Mouse (Mus musculus): Measurements from ENCODE around the gene Casq2. TPM values are rescaled to one million over a fixed set of nuclear protein-coding genes. Genes with fewer than 3 reads are reported as not detected.
A peak's percentile ranks its signal among the peaks of the same experiment; 100 is the strongest.

Casq2 gene
- polyA plus RNA-seq (2012; fragmentation: generic; extraction: Trizol), result 482 TPM

- no peak within 1 kb of the TSS for H3ac ChIP-seq (ENCODE audit: control insufficient read depth, insufficient read length)
- H3K4me2 ChIP-seq (ENCODE audit: low read depth), result peak within 1 kb of the TSS; percentile 48
- H3K27me3 ChIP-seq (ENCODE audit: control insufficient read depth, insufficient read depth, insufficient read length), result no peaks in the 10 kb centered on the region
- peaks cover 29% of the 10 kb centered on the region for H3K79me2 ChIP-seq (ENCODE audit: control insufficient read depth, insufficient read depth)
- TF ChIP-seq USF1 (IDR thresholded peaks at IDR 0.05; ENCODE audit: low read depth), result no peak
- TF ChIP-seq SRF (IDR thresholded peaks at IDR 0.05; ENCODE audit: control insufficient read depth, insufficient read length, low read depth), result no peak
- no peak for TF ChIP-seq E2F4 (IDR thresholded peaks at IDR 0.05; ENCODE audit: insufficient read depth)
- TF ChIP-seq POLR2A (IDR thresholded peaks at IDR 0.05; ENCODE audit: insufficient read length, low read depth), result peak; percentile 54
- TF ChIP-seq POLR2AphosphoS2 (IDR thresholded peaks at IDR 0.05; ENCODE audit: insufficient read length, low read depth), result no peak
- TF ChIP-seq MAX (IDR thresholded peaks at IDR 0.05; ENCODE audit: low read depth), result no peak
- TF ChIP-seq REST (IDR thresholded peaks at IDR 0.05; ENCODE audit: insufficient read depth, insufficient read length), result no peak
- TF ChIP-seq MYOG (IDR thresholded peaks at IDR 0.05; ENCODE audit: control insufficient read depth in 1 of 3, insufficient read depth in 1 of 3, insufficient read length in 2 of 3, low read depth in 2 of 3), result peak; percentile 40 to 88 (median 57)
- TF ChIP-seq TCF12 (IDR thresholded peaks at IDR 0.05; ENCODE audit: insufficient read depth, poor library complexity, severe bottlenecking), result no peak
- peak; percentile 1 for TF ChIP-seq TCF3 (IDR thresholded peaks at IDR 0.05; ENCODE audit: insufficient read length, low read depth)
- peak in 2 of 3 experiments; percentile 18 to 44 for TF ChIP-seq MYOD1 (IDR thresholded peaks at IDR 0.05; ENCODE audit: control insufficient read depth in 1 of 3, insufficient read length in 2 of 3, low read depth in 2 of 3)
- TF ChIP-seq CEBPB (IDR thresholded peaks at IDR 0.05; ENCODE audit: insufficient read depth, poor library complexity, severe bottlenecking), result no peak
- H3K36me3 ChIP-seq (ENCODE audit: control insufficient read depth, insufficient read depth), result no peaks in the 10 kb centered on the region
- peak within 1 kb of the TSS; percentile 27 for H3K4me3 ChIP-seq
Measured at GRCm38 (mm10) chr3:102086283-102086682, at the start of gene Casq2. TSS of gene Casq2 (plus strand) at chr3:102086415.

DNA sequence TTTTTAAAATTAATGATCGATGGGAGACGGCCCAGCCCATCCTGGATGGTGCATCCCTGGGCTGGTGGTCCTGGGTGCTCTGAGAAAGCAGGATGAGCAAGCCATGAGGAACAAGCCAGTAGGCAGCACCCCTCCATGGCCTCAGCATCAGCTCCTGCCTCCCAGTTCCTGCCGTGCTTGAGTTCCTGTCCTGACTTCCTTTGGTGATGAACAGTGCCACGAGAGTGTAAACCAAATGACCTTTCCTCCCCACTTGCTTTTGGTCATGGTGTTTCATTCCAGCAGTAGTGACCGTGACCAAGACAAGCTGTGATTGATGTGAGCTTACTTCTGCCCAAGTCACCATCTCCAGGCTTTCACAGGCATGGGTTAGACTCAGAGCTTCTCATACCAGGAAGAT, 48.4 kb upstream of the Casq2 start:
- Histone ChIP-seq H3K4me2 (ENCODE audit: low read depth) (no peak overlapping the region), H3K27me3 (ENCODE audit: control insufficient read depth, insufficient read depth, insufficient read length) (no peaks in the 10 kb centered on the region), H3ac (ENCODE audit: control insufficient read depth, insufficient read length) (no peak overlapping the region), H3K36me3 (ENCODE audit: control insufficient read depth, insufficient read depth) (no peaks in the 10 kb centered on the region), H3K4me3 (no peak overlapping the region), H3K79me2 (ENCODE audit: control insufficient read depth, insufficient read depth) (no peaks in the 10 kb centered on the region)
- TF ChIP-seq TCF12 (IDR thresholded peaks at IDR 0.05; ENCODE audit: insufficient read depth, poor library complexity, severe bottlenecking) (no peak), E2F4 (IDR thresholded peaks at IDR 0.05; ENCODE audit: insufficient read depth) (no peak), TCF3 (IDR thresholded peaks at IDR 0.05; ENCODE audit: insufficient read length, low read depth) (no peak), MAX (IDR thresholded peaks at IDR 0.05; ENCODE audit: low read depth) (no peak), REST (IDR thresholded peaks at IDR 0.05; ENCODE audit: insufficient read depth, insufficient read length) (no peak), POLR2AphosphoS2 (IDR thresholded peaks at IDR 0.05; ENCODE audit: insufficient read length, low read depth) (no peak), MYOG (IDR thresholded peaks at IDR 0.05; ENCODE audit: control insufficient read depth in 1 of 3, insufficient read depth in 1 of 3, insufficient read length in 2 of 3, low read depth in 2 of 3) (no peak), POLR2A (IDR thresholded peaks at IDR 0.05; ENCODE audit: insufficient read length, low read depth) (no peak), MYOD1 (IDR thresholded peaks at IDR 0.05; ENCODE audit: control insufficient read depth in 1 of 3, insufficient read length in 2 of 3, low read depth in 2 of 3) (no peak), SRF (IDR thresholded peaks at IDR 0.05; ENCODE audit: control insufficient read depth, insufficient read length, low read depth) (no peak), USF1 (IDR thresholded peaks at IDR 0.05; ENCODE audit: low read depth) (no peak), CEBPB (IDR thresholded peaks at IDR 0.05; ENCODE audit: insufficient read depth, poor library complexity, severe bottlenecking) (no peak)

- no peaks in the 10 kb centered on the region for H3K79me2 ChIP-seq (ENCODE audit: control insufficient read depth, insufficient read depth)
Measured at GRCm38 (mm10) chr3:102038608-102039007, 47.6 kb upstream of the Casq2 start.

GRCm38 (mm10) chr3:102041632-102042031, 44.6 kb upstream of the Casq2 start:
- no peak for TF ChIP-seq POLR2AphosphoS2 (IDR thresholded peaks at IDR 0.05; ENCODE audit: insufficient read length, low read depth)
- no peak for TF ChIP-seq TCF12 (IDR thresholded peaks at IDR 0.05; ENCODE audit: insufficient read depth, poor library complexity, severe bottlenecking)
- no peak for TF ChIP-seq REST (IDR thresholded peaks at IDR 0.05; ENCODE audit: insufficient read depth, insufficient read length)
- no peak for TF ChIP-seq MYOG (IDR thresholded peaks at IDR 0.05; ENCODE audit: control insufficient read depth in 1 of 3, insufficient read depth in 1 of 3, insufficient read length in 2 of 3, low read depth in 2 of 3)
- no peak for TF ChIP-seq MAX (IDR thresholded peaks at IDR 0.05; ENCODE audit: low read depth)
- TF ChIP-seq SRF (IDR thresholded peaks at IDR 0.05; ENCODE audit: control insufficient read depth, insufficient read length, low read depth), result no peak
- no peak for TF ChIP-seq CEBPB (IDR thresholded peaks at IDR 0.05; ENCODE audit: insufficient read depth, poor library complexity, severe bottlenecking)
- no peak for TF ChIP-seq POLR2A (IDR thresholded peaks at IDR 0.05; ENCODE audit: insufficient read length, low read depth)
- TF ChIP-seq E2F4 (IDR thresholded peaks at IDR 0.05; ENCODE audit: insufficient read depth), result no peak
- no peak for TF ChIP-seq USF1 (IDR thresholded peaks at IDR 0.05; ENCODE audit: low read depth)
- no peak for TF ChIP-seq TCF3 (IDR thresholded peaks at IDR 0.05; ENCODE audit: insufficient read length, low read depth)
- TF ChIP-seq MYOD1 (IDR thresholded peaks at IDR 0.05; ENCODE audit: control insufficient read depth in 1 of 3, insufficient read length in 2 of 3, low read depth in 2 of 3), result no peak

More at GRCm38 (mm10) chr3:102038608-102039007, 47.6 kb upstream of the Casq2 start:
- Histone ChIP-seq H3K27me3 (ENCODE audit: control insufficient read depth, insufficient read depth, insufficient read length) (no peaks in the 10 kb centered on the region), H3K4me2 (ENCODE audit: low read depth) (no peak overlapping the region), H3K36me3 (ENCODE audit: control insufficient read depth, insufficient read depth) (no peaks in the 10 kb centered on the region), H3ac (ENCODE audit: control insufficient read depth, insufficient read length) (no peak overlapping the region), H3K4me3 (no peak overlapping the region)
- TF ChIP-seq TCF3 (IDR thresholded peaks at IDR 0.05; ENCODE audit: insufficient read length, low read depth) (no peak), E2F4 (IDR thresholded peaks at IDR 0.05; ENCODE audit: insufficient read depth) (no peak), USF1 (IDR thresholded peaks at IDR 0.05; ENCODE audit: low read depth) (no peak), MYOG (IDR thresholded peaks at IDR 0.05; ENCODE audit: control insufficient read depth in 1 of 3, insufficient read depth in 1 of 3, insufficient read length in 2 of 3, low read depth in 2 of 3) (no peak), CEBPB (IDR thresholded peaks at IDR 0.05; ENCODE audit: insufficient read depth, poor library complexity, severe bottlenecking) (no peak), MAX (IDR thresholded peaks at IDR 0.05; ENCODE audit: low read depth) (no peak), REST (IDR thresholded peaks at IDR 0.05; ENCODE audit: insufficient read depth, insufficient read length) (no peak), POLR2A (IDR thresholded peaks at IDR 0.05; ENCODE audit: insufficient read length, low read depth) (no peak), SRF (IDR thresholded peaks at IDR 0.05; ENCODE audit: control insufficient read depth, insufficient read length, low read depth) (no peak), TCF12 (IDR thresholded peaks at IDR 0.05; ENCODE audit: insufficient read depth, poor library complexity, severe bottlenecking) (no peak), POLR2AphosphoS2 (IDR thresholded peaks at IDR 0.05; ENCODE audit: insufficient read length, low read depth) (no peak), MYOD1 (IDR thresholded peaks at IDR 0.05; ENCODE audit: control insufficient read depth in 1 of 3, insufficient read length in 2 of 3, low read depth in 2 of 3) (no peak)

More at GRCm38 (mm10) chr3:102041632-102042031, 44.6 kb upstream of the Casq2 start:
- Histone ChIP-seq H3K79me2 (ENCODE audit: control insufficient read depth, insufficient read depth) (no peaks in the 10 kb centered on the region), H3K36me3 (ENCODE audit: control insufficient read depth, insufficient read depth) (no peaks in the 10 kb centered on the region), H3K27me3 (ENCODE audit: control insufficient read depth, insufficient read depth, insufficient read length) (no peaks in the 10 kb centered on the region), H3K4me2 (ENCODE audit: low read depth) (no peak overlapping the region), H3ac (ENCODE audit: control insufficient read depth, insufficient read length) (no peak overlapping the region), H3K4me3 (no peak overlapping the region)

All from myocyte (in vitro differentiated cells).